Mouse (Mus musculus) heart, postnatal 0 days (tissue): ENCODE results near the gene Dusp13. TPM values are rescaled to one million over a fixed set of nuclear protein-coding genes. Genes with fewer than 3 reads are reported as not detected.

Experiments used
- ATAC-seq: fragments of 200-750 bp; cut with Nextera tagmentation; 2 replicates; pipeline ENCODE4 v1.8.0; 2017; ENCODE audit warnings: low read depth, moderate number of reproducible peaks, moderate library complexity; ENCODE audit not compliant: insufficient read depth
- DNase-seq: peaks from one replicate; pipeline ENCODE4 v3.0.0-alpha.2; 2016; ENCODE audit warnings: low spot score
- H3K27ac ChIP-seq: fragments of 300-500 bp; sonication (generic); 2 replicates; pipeline ENCODE4 v1.5.1; 2014; ENCODE audit warnings: low read depth, mild to moderate bottlenecking
- H3K27me3 ChIP-seq: fragments of 300-500 bp; sonication (generic); 2 replicates; pipeline ENCODE4 v1.6.1; 2014; ENCODE audit warnings: low read length, mixed read lengths; ENCODE audit not compliant: control insufficient read depth, insufficient read depth
- H3K36me3 ChIP-seq: fragments of 300-500 bp; sonication (generic); replicated peaks from 2 replicates; pipeline ENCODE4 v1.6.1; 2014; ENCODE audit warnings: low read length, mixed read lengths; ENCODE audit not compliant: control insufficient read depth, insufficient read depth
- H3K4me1 ChIP-seq: fragments of 300-500 bp; sonication (generic); 2 replicates; pipeline ENCODE4 v1.6.1; 2014; ENCODE audit warnings: antibody characterized with exemption; ENCODE audit not compliant: control insufficient read depth, insufficient read depth
- H3K4me2 ChIP-seq: fragments of 300-500 bp; sonication (generic); 2 replicates; pipeline ENCODE4 v1.6.1; 2014; ENCODE audit warnings: low read depth, mild to moderate bottlenecking, low read length, moderate library complexity
- H3K4me3 ChIP-seq: fragments of 300-500 bp; sonication (generic); 2 replicates; pipeline ENCODE4 v1.5.1; 2014; ENCODE audit warnings: low read depth, low read length
- H3K9ac ChIP-seq: fragments of 300-500 bp; sonication (generic); replicated peaks from 2 replicates; pipeline ENCODE4 v1.6.1; 2014; ENCODE audit warnings: low read depth, low read length, mixed read lengths
- H3K9me3 ChIP-seq: fragments of 300-500 bp; sonication (generic); replicated peaks from 2 replicates; pipeline ENCODE4 v1.6.1; 2016; ENCODE audit warnings: low read length; ENCODE audit not compliant: control insufficient read depth
- CTCF ChIP-seq: IDR thresholded peaks from 2 replicates; pipeline ENCODE4 v1.5.1; 2016; ENCODE audit warnings: antibody characterized with exemption, control low read depth, low read depth
- EP300 ChIP-seq: IDR thresholded peaks from 2 replicates; pipeline ENCODE4 v1.6.1; 2016; ENCODE audit warnings: antibody characterized with exemption, low read depth
- WGBS: fragments of 180-500 bp; shearing (Covaris S2); extraction: QIAGEN DNeasy Blood & Tissue Kit; methylation state at CpG from one replicate; pipeline ENCODE4 v1.1.7; 2014; 5-methylcytosine and 5-hydroxymethylcytosine counted together
- polyA plus RNA-seq: library from polyadenylated mRNA; unstranded; fragments of >200 nt; fragmentation: Nextera tagmentation; extraction: Ambion mirVana; gene quantifications from 2 replicates; pipeline ENCODE4 v1.2.1, GENCODE M21; 2015
- total RNA-seq: library from RNA; depleted of rRNA; stranded (reverse); fragments of >200 nt; gene quantifications from 2 replicates; pipeline ENCODE4 v1.2.3, GENCODE M21; 2014; ENCODE audit warnings: low replicate concordance

The Dusp13 gene
- total and polyA plus RNA-seq, 2 experiments from 2014 or later, result not detected

GRCm38 (mm10) chr14:21722021-21722698 is 28.8 kb downstream of the Dusp13 start:
- Histone ChIP-seq H3K4me1 (peaks cover 15% of the 10 kb centered on the region), H3K4me3 (no peak overlapping the region), H3K27ac (no peak overlapping the region), H3K9ac (no peak overlapping the region), H3K9me3 (no peaks in the 10 kb centered on the region), H3K4me2 (no peak overlapping the region), H3K36me3 (no peaks in the 10 kb centered on the region), H3K27me3 (no peaks in the 10 kb centered on the region)
- no peak for ATAC-seq
- WGBS, result 92% methylated on average over 8 of the region's 8 CpGs
- TF ChIP-seq EP300 (no peak), CTCF (no peak)
- DNase-seq, result no peak

DNA sequence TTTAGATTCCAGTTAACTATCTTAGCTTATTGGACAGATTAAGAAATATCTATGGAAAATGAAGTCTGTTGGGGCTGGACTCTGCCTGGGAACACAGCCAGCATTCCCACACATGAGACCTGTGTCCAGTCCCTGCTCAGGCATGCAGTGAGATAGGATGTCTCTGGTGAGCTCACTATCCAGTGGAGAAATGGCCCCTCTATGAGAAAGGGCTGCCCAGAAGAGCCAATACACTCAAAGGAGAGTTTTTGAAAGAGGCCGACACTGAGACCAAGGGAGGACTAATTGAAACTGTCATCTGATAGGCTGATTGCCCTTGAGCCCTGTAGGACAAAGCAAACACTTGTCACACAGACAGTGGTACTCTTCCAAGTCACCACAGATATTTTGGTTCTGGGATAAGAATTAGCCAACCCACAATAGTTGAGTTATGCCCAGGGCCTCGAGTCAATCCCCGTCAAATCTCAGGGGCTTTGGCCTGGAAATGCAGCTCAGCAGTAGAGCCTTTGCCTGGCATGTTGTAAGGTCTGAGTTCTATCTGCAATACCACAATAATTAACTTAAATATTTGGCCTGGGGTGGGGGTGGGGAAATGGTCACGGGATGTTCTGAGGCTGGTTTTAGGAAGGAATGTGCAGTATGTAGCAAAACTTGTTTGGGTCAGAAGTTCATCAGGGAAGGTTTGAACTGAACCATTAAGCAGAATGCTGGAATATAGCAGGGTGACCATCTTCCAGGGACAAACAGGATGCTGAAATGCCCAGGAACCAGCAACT is 30.4 kb downstream of the Dusp13 start:
- Histone ChIP-seq H3K4me1 (peaks cover 15% of the 10 kb centered on the region), H3K9me3 (no peaks in the 10 kb centered on the region), H3K4me3 (no peak overlapping the region), H3K27me3 (no peaks in the 10 kb centered on the region), H3K9ac (no peak overlapping the region), H3K36me3 (no peaks in the 10 kb centered on the region), H3K27ac (peak overlapping the region; percentile 4; the same call in 1 of the 2 replicates), H3K4me2 (no peak overlapping the region)
- WGBS, result 40% methylated on average over 4 of the region's 4 CpGs
- ATAC-seq, result no peak
- no peak for TF ChIP-seq CTCF
- no peak for DNase-seq

DNA sequence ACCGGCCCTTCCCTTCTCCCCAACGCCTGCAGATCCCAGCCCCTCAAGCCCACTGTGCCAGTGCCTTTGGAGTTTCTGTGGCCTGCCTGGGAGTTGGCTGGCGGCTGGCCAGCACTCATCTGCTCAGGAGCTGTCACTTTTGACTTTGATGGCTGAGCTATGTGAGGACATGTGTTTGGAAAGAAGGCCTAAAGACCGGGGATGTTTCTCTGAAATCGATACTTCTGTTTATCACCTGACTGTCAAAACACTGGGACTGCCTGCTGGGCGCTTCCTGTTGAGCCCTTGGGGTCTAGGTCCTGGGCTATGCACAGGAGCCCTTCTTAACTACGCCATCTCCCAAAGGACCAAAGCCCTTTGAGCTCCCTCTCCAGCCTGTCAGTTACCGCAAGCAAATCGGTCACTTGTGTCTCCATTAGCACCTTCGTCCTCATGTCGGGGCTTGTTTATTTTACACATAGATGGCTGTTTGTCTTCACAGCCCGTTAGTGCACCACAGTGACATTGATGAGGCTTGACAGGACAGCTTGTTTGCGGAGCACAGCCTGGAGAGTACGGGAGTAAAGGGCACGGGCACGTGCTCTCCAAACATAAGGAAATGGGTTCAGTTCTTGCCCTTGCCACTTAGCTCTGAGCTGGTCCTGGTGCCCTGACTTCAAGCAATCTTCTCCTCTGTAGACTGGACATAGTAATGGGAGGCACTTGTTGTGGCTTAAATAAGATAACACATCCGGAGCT is 31.2 kb downstream of the Dusp13 start:
- H3K4me1 ChIP-seq, result peaks cover 15% of the 10 kb centered on the region
- no peak overlapping the region for H3K27ac ChIP-seq
- no peak overlapping the region for H3K4me3 ChIP-seq
- H3K9ac ChIP-seq, result no peak overlapping the region
- no peaks in the 10 kb centered on the region for H3K36me3 ChIP-seq
- no peak overlapping the region for H3K4me2 ChIP-seq
- no peak for DNase-seq
- TF ChIP-seq CTCF (no peak), EP300 (no peak)
- H3K27me3 ChIP-seq, result no peaks in the 10 kb centered on the region
- H3K9me3 ChIP-seq, result no peaks in the 10 kb centered on the region
- 16% methylated on average over 17 of the region's 17 CpGs for WGBS
- ATAC-seq, result peak; percentile 22; the same call in 1 of the 2 replicates

GRCm38 (mm10) chr14:21714486-21714885 is 36.5 kb downstream of the Dusp13 start, which contains the start of gene Dupd1:
Gene Dupd1 (minus strand): TSS chr14:21714576.
- H3K9me3 ChIP-seq, result no peaks in the 10 kb centered on the region

DNA sequence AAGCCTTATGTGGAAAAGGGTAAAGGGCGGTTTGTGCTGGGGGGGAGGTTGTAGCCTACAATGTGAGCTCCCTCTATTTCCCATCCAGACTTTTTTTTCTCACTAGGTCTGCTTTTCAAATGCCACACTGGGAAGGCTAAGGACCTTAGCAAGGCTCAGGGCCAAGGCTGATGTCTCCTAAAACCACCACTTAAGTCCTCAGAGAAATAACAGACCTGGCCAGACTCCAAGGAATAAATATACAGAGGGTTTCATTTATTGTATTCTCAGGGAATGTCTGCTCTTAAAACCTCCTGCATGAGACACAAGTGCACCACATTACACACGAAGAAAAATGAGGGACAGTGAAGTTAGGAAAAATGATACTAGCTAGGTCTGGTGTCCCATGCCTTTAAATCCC is 39.8 kb downstream of the Dusp13 start:
- no peak overlapping the region for H3K9ac ChIP-seq
- no peaks in the 10 kb centered on the region for H3K36me3 ChIP-seq
- DNase-seq (no peak), ATAC-seq (no peak)
- no peak overlapping the region for H3K4me2 ChIP-seq
- H3K9me3 ChIP-seq, result no peaks in the 10 kb centered on the region
- WGBS, result 67% methylated on average over 2 of the region's 2 CpGs
- H3K27me3 ChIP-seq, result no peaks in the 10 kb centered on the region
- TF ChIP-seq CTCF (no peak), EP300 (no peak)
- no peak overlapping the region for H3K4me3 ChIP-seq
- peaks cover 19% of the 10 kb centered on the region for H3K4me1 ChIP-seq
- H3K27ac ChIP-seq, result no peak overlapping the region

More at GRCm38 (mm10) chr14:21714486-21714885, 36.5 kb downstream of the Dusp13 start, which contains the start of gene Dupd1:
- no peak within 1 kb of the TSS for H3K27ac ChIP-seq
- DNase-seq (no peak), ATAC-seq (no peak)
- H3K4me3 ChIP-seq, result no peak within 1 kb of the TSS
- H3K27me3 ChIP-seq, result no peaks in the 10 kb centered on the region
- 62% methylated on average over 5 of the region's 5 CpGs for WGBS
- H3K4me2 ChIP-seq, result no peak within 1 kb of the TSS
- H3K36me3 ChIP-seq, result no peaks in the 10 kb centered on the region
- no peak for TF ChIP-seq CTCF
- no peak for TF ChIP-seq EP300
- H3K9ac ChIP-seq, result no peak within 1 kb of the TSS
- peaks cover 10% of the 10 kb centered on the region for H3K4me1 ChIP-seq
